Mouse (Mus musculus): Measurements from ENCODE around the gene Zfp14. TPM values are rescaled to one million over a fixed set of nuclear protein-coding genes. Genes with fewer than 3 reads are reported as not detected.

The Zfp14 gene
- polyA plus RNA-seq (2014; fragmentation: Nextera tagmentation; extraction: Ambion mirVana): 13.4 and 13.7 TPM in 2 replicates

DNA sequence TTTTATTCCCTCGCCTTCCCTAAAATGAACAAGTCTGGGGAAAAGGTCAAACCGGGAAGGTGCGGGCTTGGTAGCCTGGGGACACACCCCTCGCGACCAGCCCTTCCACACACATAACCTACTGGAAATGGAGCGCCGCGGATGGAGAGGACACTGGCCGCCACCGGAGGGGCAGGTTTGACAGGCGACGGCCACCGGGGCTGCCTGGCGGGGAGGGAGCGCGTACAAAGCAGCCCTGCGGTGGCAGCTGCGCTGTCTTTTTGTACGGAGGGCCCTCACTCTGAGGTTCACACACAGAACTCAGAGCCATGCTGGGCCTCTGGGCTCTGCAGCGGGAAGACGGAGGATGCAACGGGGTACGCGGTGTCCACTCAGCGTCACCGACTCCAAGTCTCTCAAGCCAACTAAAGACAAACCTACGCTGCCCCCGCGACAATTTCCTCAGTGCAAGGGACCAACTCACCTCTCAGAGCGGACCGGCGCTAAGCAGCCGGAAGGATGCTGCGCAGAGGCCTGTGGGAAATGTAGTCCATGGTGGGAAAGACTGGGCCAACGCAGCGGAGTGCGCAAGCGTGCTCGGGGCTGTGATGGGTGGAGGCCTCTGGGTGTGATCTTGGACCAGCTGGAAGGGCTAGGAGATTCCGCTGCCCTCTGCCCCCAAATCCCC lies at the start of gene Zfp14:
Gene Zfp14, minus strand, starts transcription at position 499 of the 667 bp plus-strand sequence.
- Histone ChIP-seq H3K27ac (ENCODE audit: low read depth, low read length) (peak within 1 kb of the TSS; percentile 92), H3K9ac (replicated peaks; ENCODE audit: low read depth, low read length) (peak within 1 kb of the TSS; percentile 64), H3K27me3 (ENCODE audit: control insufficient read depth, insufficient read depth, low read length) (no peaks in the 10 kb centered on the region), H3K4me1 (ENCODE audit: control insufficient read depth, insufficient read depth, low read length) (peaks cover 4% of the 10 kb centered on the region), H3K36me3 (ENCODE audit: control insufficient read depth, insufficient read depth, low read length) (peaks cover 4% of the 10 kb centered on the region; the same call in 1 of the 2 replicates), H3K4me2 (ENCODE audit: low read depth, low read length) (peak within 1 kb of the TSS; percentile 76), H3K9me3 (ENCODE audit: control insufficient read depth, low read length) (no peaks in the 10 kb centered on the region), H3K4me3 (ENCODE audit: low read depth, low read length) (peak within 1 kb of the TSS; percentile 71)
- under 1% methylated on average over 40 of the region's 40 CpGs for WGBS
- ATAC-seq (ENCODE audit: low read depth): peak; percentile 99

DNA sequence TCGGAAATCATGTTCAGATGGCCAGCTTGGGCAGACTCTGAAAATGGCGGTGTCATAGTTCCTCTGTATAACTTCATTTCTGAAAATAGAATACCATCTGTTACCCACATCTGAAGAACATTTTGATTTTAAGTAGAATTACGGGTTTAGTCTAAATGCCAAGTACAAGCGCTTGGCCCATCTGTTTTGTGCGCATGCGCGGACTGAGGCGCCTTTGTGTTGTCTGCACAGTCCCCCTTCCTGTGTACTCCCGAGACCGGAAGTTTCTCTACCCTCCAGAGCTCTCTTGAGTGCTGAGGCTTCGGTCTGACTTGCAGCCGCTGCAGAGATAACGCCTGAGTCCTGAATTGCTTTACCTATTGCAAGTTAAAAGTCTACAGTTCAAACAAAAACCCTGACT lies 48.1 kb upstream of the Zfp14 start:
- Histone ChIP-seq H3K27me3 (ENCODE audit: control insufficient read depth, insufficient read depth, low read length) (no peaks in the 10 kb centered on the region), H3K4me1 (ENCODE audit: control insufficient read depth, insufficient read depth, low read length) (peaks cover 8% of the 10 kb centered on the region; the same call in 1 of the 2 replicates), H3K9me3 (ENCODE audit: control insufficient read depth, low read length) (no peaks in the 10 kb centered on the region; the same call in 1 of the 2 replicates), H3K36me3 (ENCODE audit: control insufficient read depth, insufficient read depth, low read length) (peaks cover 37% of the 10 kb centered on the region), H3K4me3 (ENCODE audit: low read depth, low read length) (no peak overlapping the region), H3K4me2 (ENCODE audit: low read depth, low read length) (no peak overlapping the region), H3K9ac (replicated peaks; ENCODE audit: low read depth, low read length) (no peak overlapping the region), H3K27ac (ENCODE audit: low read depth, low read length) (no peak overlapping the region)
- ATAC-seq (ENCODE audit: low read depth): no peak
- WGBS: 95% methylated on average over 13 of the region's 13 CpGs

DNA sequence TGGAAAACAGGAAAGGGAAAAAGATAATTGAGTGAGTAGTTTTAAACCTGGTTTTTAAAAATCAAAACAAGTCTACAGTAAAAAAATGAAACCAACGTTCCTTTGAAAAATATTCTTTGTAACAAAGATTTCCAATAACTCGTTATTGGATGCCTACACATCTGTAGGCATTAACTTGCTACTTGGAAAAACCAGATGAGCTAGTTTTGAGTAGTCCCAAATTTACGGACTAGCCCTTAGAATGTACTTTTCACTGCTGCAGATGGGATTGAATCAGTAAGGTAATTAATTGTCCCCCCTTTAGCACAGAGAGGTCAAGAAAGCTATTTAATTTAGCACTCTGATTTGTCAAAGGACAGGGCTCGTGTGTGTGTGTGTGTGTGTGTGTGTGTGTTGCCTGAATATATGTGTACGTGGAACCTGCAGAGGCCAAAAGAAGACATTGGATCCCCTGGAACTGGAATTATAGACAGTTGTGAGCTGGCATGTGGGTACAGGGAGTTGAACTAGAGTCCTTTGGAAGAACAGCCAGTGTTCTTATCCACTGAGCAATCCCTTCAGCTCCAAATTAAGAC lies 44.5 kb upstream of the Zfp14 start:
- Histone ChIP-seq H3K27me3 (ENCODE audit: control insufficient read depth, insufficient read depth, low read length) (no peaks in the 10 kb centered on the region), H3K36me3 (ENCODE audit: control insufficient read depth, insufficient read depth, low read length) (peaks cover 14% of the 10 kb centered on the region; the same call in 1 of the 2 replicates), H3K4me2 (ENCODE audit: low read depth, low read length) (peak overlapping the region; percentile 77), H3K9me3 (ENCODE audit: control insufficient read depth, low read length) (no peaks in the 10 kb centered on the region), H3K9ac (replicated peaks; ENCODE audit: low read depth, low read length) (peak overlapping the region; percentile 74; the same call in 1 of the 2 replicates), H3K27ac (ENCODE audit: low read depth, low read length) (no peak overlapping the region), H3K4me3 (ENCODE audit: low read depth, low read length) (peak overlapping the region; percentile 59), H3K4me1 (ENCODE audit: control insufficient read depth, insufficient read depth, low read length) (peaks cover 10% of the 10 kb centered on the region; the same call in 1 of the 2 replicates)
- no peak for ATAC-seq (ENCODE audit: low read depth)
- 2% methylated on average over 5 of the region's 5 CpGs for WGBS

DNA sequence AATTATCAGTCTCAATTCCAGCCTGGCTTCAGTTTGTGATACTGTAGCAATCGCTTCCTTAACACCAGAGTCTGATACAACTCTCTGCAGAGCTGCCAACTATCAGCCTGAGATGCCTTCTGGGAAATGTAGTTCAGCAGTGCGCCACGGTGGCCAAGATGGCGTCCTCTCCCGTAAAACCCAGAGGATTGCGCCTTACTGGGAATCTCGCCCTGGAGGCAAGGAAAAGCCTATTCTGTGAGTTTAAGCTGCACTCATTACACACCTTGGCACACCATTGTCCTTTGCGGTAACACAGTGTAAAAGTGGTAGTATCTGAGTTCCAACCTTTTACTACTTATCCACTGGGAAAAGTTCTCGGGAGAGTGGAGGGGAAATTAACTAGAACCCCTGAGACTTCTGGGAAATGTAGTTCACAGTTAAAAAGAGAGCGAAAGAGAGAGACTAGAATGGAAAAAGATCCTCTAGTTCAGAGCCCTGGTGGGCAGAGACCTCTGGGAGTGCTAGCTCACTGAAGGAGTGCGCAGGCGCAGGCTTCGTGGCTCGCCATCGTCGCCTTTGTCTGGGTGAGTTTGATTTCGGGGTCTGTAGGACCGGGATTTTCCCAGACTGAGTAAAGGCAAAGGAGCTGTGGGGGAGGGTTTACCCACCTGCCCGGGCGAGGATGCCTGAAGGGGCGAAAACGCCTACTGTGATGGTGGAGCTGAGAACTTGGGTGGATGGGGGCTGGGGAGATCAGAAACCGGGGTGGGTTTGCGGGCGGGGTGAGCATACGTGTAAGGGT lies 43.7 kb upstream of the Zfp14 start, which contains the start of gene Zfp260:
Gene Zfp260, plus strand, starts transcription at position 132 of the 784 bp plus-strand sequence.
- peak within 1 kb of the TSS; percentile 74 for H3K9ac ChIP-seq (replicated peaks; ENCODE audit: low read depth, low read length)
- under 1% methylated on average over 26 of the region's 26 CpGs for WGBS
- peak; percentile 81 for ATAC-seq (ENCODE audit: low read depth)
- peak within 1 kb of the TSS; percentile 96 for H3K27ac ChIP-seq (ENCODE audit: low read depth, low read length)
- H3K9me3 ChIP-seq (ENCODE audit: control insufficient read depth, low read length): no peaks in the 10 kb centered on the region
- H3K27me3 ChIP-seq (ENCODE audit: control insufficient read depth, insufficient read depth, low read length): no peaks in the 10 kb centered on the region
- peaks cover 10% of the 10 kb centered on the region; the same call in 1 of the 2 replicates for H3K4me1 ChIP-seq (ENCODE audit: control insufficient read depth, insufficient read depth, low read length)
- peak within 1 kb of the TSS; percentile 59 for H3K4me3 ChIP-seq (ENCODE audit: low read depth, low read length)
- peaks cover 6% of the 10 kb centered on the region; the same call in 1 of the 2 replicates for H3K36me3 ChIP-seq (ENCODE audit: control insufficient read depth, insufficient read depth, low read length)
- H3K4me2 ChIP-seq (ENCODE audit: low read depth, low read length): peak within 1 kb of the TSS; percentile 77

DNA sequence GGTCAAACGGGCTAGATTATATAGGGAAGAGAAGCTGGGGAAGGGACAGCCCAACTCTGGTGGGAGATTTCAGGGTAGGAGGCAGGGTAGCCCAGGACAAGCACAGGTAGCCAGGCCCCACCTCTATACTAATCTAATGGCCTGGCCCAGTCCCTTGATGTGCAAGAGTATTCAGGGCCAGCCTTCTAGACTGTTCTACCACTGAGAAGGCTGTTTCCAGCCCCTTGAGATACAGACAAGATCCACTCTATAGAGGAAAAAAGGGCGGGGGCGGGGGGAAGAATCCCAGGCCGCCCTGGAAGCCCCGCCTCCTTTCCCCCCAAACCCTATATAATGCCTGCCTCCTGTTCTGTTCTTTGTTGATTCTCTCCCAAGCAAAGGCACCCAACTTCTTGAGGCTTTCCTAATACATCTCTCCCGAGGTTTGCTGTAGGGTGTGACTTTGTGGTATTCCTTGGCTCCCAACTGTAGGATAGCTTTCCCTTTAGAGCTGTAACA lies 42.8 kb upstream of the Zfp14 start:
- WGBS: 74% methylated on average over 6 of the region's 6 CpGs
- Histone ChIP-seq H3K9ac (replicated peaks; ENCODE audit: low read depth, low read length) (no peak overlapping the region), H3K4me2 (ENCODE audit: low read depth, low read length) (peak overlapping the region; percentile 77; the same call in 1 of the 2 replicates), H3K36me3 (ENCODE audit: control insufficient read depth, insufficient read depth, low read length) (no peaks in the 10 kb centered on the region), H3K9me3 (ENCODE audit: control insufficient read depth, low read length) (no peaks in the 10 kb centered on the region), H3K27me3 (ENCODE audit: control insufficient read depth, insufficient read depth, low read length) (no peaks in the 10 kb centered on the region), H3K27ac (ENCODE audit: low read depth, low read length) (peak overlapping the region; percentile 96), H3K4me1 (ENCODE audit: control insufficient read depth, insufficient read depth, low read length) (peaks cover 16% of the 10 kb centered on the region), H3K4me3 (ENCODE audit: low read depth, low read length) (peak overlapping the region; percentile 59; the same call in 1 of the 2 replicates)
- no peak for ATAC-seq (ENCODE audit: low read depth)

DNA sequence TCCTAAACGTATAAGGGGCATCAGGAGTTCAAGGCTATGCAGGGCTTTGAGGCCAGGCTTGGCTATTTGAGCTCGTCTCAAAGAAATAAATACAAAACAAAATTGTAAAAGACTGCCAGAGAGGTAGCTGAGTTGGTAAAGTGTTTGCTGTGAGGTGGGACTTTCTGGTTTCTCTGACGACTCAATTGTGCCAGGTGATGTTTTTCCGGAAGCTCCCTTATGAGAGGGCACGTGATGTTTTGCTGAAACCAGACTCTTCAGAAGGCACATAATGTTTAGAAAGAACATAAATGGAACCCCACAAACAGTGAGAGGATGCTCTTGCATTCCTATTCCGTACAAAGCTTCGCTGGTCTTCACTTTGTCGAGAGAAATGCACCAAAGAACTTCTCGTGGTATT lies 41.5 kb upstream of the Zfp14 start:
- Histone ChIP-seq H3K9ac (replicated peaks; ENCODE audit: low read depth, low read length) (no peak overlapping the region), H3K9me3 (ENCODE audit: control insufficient read depth, low read length) (no peaks in the 10 kb centered on the region), H3K27ac (ENCODE audit: low read depth, low read length) (no peak overlapping the region), H3K4me3 (ENCODE audit: low read depth, low read length) (no peak overlapping the region), H3K27me3 (ENCODE audit: control insufficient read depth, insufficient read depth, low read length) (no peaks in the 10 kb centered on the region), H3K4me1 (ENCODE audit: control insufficient read depth, insufficient read depth, low read length) (peaks cover 20% of the 10 kb centered on the region), H3K4me2 (ENCODE audit: low read depth, low read length) (no peak overlapping the region), H3K36me3 (ENCODE audit: control insufficient read depth, insufficient read depth, low read length) (no peaks in the 10 kb centered on the region)
- whole genome bisulfite sequencing: 83% methylated on average over 9 of the region's 9 CpGs
- no peak for ATAC-seq (ENCODE audit: low read depth)

DNA sequence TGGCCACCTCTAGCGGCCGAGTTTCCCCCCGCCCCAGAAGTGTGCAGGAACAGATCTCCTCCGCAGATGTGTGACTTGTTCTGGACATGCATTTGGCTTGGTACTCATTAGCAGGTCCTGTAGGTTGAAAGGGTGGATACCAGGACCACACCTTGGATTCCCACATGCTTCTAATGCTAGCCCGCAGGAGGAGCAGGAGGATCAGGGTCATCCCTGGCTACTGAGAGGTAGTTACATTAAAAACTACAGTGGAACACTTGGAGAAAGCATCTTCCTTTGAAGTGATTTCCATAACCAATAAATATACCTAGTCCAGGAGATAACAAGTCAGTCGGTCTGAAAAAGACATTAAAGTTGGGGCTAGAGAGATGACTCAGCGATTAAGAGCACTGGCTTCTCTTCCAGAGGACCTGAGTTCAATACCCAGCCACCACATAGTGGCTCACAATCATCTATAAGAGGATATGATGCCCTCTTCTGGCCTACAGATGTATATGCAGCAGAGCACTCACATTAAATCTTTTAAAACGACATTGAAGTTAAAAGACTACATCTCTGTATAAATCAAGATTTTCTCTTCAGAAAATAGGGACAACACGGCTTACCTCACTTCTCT lies 39.9 kb upstream of the Zfp14 start:
- H3K9ac ChIP-seq (replicated peaks; ENCODE audit: low read depth, low read length): peak overlapping the region; percentile 58; the same call in 1 of the 2 replicates
- peak overlapping the region; percentile 78; the same call in 1 of the 2 replicates for H3K27ac ChIP-seq (ENCODE audit: low read depth, low read length)
- ATAC-seq (ENCODE audit: low read depth): peak; percentile 3; the same call in 1 of the 2 replicates
- peak overlapping the region; percentile 45 for H3K4me3 ChIP-seq (ENCODE audit: low read depth, low read length)
- H3K9me3 ChIP-seq (ENCODE audit: control insufficient read depth, low read length): no peaks in the 10 kb centered on the region
- 12% methylated on average over 9 of the region's 9 CpGs for WGBS
- peaks cover 4% of the 10 kb centered on the region; the same call in 1 of the 2 replicates for H3K36me3 ChIP-seq (ENCODE audit: control insufficient read depth, insufficient read depth, low read length)
- H3K27me3 ChIP-seq (ENCODE audit: control insufficient read depth, insufficient read depth, low read length): no peaks in the 10 kb centered on the region
- peak overlapping the region; percentile 63 for H3K4me2 ChIP-seq (ENCODE audit: low read depth, low read length)
- H3K4me1 ChIP-seq (ENCODE audit: control insufficient read depth, insufficient read depth, low read length): peaks cover 15% of the 10 kb centered on the region

Data from neural tube, embryonic 14.5 days (tissue).